Mouse (Mus musculus) embryonic fibroblast, embryonic 13.5 days (primary cell): ENCODE results near the gene Gpc3. TPM values are rescaled to one million over a fixed set of nuclear protein-coding genes. Genes with fewer than 3 reads are reported as not detected.

Experiments used
- H3K27ac ChIP-seq: 2 replicates; pipeline ENCODE4 v1.5.1; 2012; ENCODE audit warnings: low read length, control low read depth, inconsistent platforms; ENCODE audit not compliant: insufficient read depth
- H3K4me1 ChIP-seq: 2 replicates; pipeline ENCODE4 v1.6.1; 2011; ENCODE audit warnings: low read length; ENCODE audit not compliant: control insufficient read depth, insufficient read depth
- H3K4me3 ChIP-seq: 2 replicates; pipeline ENCODE4 v1.5.1; 2011; ENCODE audit warnings: mild to moderate bottlenecking, control low read depth, low read length; ENCODE audit not compliant: insufficient read depth
- CTCF ChIP-seq: IDR thresholded peaks from 2 replicates; pipeline ENCODE4 v1.5.1; 2011; ENCODE audit warnings: mild to moderate bottlenecking, control low read depth, low read length, moderate library complexity, borderline replicate concordance; ENCODE audit not compliant: insufficient read depth
- POLR2A ChIP-seq: IDR thresholded peaks from 2 replicates; pipeline ENCODE4 v1.6.1; 2011; ENCODE audit warnings: low read depth, mild to moderate bottlenecking, control low read depth, low read length, moderate library complexity
- polyA plus RNA-seq: library from polyadenylated mRNA; stranded (reverse); fragments of >200 nt; gene quantifications from 2 replicates; pipeline ENCODE4 v1.2.4, GENCODE M21; 2011; ENCODE audit warnings: low read depth; ENCODE audit not compliant: missing spikeins, insufficient read length

The Gpc3 gene
- 57.8 and 149 TPM in 2 replicates for polyA plus RNA-seq

DNA sequence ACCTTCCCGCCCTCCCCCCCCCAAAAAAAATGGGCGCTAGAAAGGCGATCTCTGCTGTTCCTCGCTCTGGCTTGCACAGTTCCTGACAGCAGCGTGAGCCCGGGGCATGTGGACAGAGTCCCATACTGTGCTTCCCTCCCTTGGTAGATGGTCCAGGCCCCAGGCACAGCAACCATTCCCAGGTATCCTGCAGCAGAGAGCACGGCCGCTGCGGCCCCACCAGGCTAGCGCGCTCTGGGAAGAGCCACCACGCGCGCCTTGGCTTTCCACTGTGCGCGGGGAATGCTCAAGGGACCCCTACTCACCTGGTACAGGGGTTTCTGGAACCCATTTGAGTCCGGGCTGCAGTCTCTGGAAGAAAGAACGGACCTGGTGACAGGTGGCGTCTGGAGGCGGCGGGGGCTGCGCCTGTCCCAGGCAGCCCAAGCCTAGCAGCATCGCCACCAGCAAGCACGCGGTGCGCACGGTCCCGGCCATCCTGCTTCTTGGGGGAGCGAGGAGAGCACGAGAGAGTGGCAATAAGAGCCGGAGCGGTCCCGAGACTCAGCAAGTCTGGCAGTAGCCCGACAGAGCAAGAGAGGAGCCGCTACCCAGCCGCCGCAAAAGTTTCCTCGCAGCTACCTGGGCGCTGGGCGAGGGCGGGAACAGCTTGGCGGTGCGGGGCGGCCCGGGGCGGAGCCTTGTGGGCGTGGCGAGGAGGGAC lies at the start of gene Gpc3:
TSS of gene Gpc3 (minus strand) at position 623 of the 703 bp plus-strand sequence.
- H3K4me1 ChIP-seq: peaks cover 3% of the 10 kb centered on the region; the same call in 1 of the 2 replicates
- H3K27ac ChIP-seq: no peak within 1 kb of the TSS
- TF ChIP-seq CTCF: no peak
- no peak for TF ChIP-seq POLR2A
- peak within 1 kb of the TSS; percentile 47 for H3K4me3 ChIP-seq

DNA sequence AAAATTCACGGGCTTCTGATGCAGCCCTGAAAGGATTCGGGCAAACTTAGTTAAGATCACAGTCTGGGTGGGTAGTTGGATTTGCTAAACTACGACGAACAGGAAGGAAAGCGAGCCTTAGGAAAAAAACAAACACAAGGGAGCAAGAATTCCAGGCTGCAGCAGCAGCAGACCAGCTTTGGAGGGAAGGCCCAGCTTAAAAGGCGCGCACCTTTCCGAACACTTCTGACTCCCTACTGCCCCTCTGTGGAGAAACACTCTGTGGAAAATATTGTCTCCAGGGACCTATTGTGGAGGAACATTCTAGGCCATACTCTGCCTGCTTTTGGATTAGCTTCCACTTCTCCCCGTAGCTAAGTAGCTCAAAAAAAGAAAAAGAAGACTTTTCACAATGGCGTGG lies 38.2 kb upstream of the Gpc3 start:
- H3K4me3 ChIP-seq: no peak overlapping the region
- no peak for TF ChIP-seq POLR2A
- TF ChIP-seq CTCF: no peak
- H3K27ac ChIP-seq: 0 out of 2 replicates have a peak overlapping the region, but pooled peaks have one; percentile 2
- H3K4me1 ChIP-seq: peaks cover 4% of the 10 kb centered on the region

DNA sequence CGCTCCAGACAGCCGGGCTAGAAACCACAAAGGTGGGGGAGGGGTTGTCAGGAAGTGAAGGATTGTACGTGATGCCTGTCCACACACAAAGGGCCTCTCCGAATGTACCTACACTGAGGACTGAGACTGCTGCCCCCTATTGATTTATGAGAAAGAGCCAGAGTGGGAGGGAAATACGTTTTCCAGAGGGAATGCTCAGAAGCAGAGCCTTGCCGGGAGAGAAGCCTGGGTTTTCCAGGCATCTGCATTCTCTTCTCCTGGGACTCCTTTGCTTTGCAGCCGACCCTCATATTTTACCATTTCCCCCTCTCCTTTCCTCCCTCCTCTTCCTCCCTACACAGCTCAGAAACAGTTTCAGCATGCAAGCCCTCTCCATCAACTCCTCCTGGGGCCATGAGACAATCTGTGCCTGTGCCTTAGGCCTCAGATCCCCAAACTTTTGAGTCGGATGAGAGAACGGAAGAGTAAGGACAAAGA lies 37.8 kb upstream of the Gpc3 start:
- peaks cover 4% of the 10 kb centered on the region for H3K4me1 ChIP-seq
- 0 out of 2 replicates have a peak overlapping the region, but pooled peaks have one; percentile 2 for H3K27ac ChIP-seq
- TF ChIP-seq CTCF: no peak
- no peak overlapping the region for H3K4me3 ChIP-seq

DNA sequence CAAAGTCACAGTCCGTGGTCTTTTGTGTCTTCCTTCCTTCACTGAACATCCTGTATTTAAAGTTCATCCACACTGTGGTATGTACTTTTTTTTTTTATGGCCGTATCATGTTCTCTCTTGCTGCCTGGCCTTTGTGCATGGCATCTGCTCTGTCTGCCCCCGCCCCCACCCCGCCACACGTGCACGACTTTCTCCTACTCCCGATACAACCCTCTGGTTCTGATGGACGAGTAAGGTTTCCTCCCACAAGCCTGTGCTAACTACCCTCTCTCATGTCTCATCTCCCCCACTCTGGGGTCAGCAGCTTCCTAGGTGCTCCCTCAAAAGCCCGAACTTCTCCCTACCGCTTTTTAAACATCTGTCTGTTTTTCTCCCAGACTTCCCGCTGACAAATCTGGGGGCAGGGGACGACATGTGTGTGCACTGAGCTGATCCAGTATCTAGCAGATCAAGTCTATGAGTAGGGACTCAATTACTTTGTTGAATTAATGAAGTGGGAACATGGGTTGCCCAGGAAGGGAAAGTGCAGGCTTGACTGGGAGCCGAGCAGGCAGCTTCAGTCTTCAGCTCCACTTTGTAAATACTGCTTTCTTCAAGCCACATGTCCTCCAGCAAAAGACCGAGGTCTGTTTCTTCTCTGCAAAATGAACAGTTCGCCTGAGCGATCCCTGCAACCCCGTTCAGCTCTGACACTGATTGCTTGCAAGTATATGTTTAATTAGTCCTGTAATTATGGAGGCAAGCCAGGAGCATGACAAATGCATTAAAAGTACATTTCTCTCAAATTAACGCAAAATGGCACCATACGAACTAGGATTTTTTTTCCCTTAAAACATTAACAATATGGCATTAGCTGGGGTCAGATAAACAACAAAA lies 35.4 kb upstream of the Gpc3 start:
- no peak overlapping the region for H3K4me3 ChIP-seq
- no peak overlapping the region for H3K27ac ChIP-seq
- H3K4me1 ChIP-seq: peaks cover 4% of the 10 kb centered on the region

DNA sequence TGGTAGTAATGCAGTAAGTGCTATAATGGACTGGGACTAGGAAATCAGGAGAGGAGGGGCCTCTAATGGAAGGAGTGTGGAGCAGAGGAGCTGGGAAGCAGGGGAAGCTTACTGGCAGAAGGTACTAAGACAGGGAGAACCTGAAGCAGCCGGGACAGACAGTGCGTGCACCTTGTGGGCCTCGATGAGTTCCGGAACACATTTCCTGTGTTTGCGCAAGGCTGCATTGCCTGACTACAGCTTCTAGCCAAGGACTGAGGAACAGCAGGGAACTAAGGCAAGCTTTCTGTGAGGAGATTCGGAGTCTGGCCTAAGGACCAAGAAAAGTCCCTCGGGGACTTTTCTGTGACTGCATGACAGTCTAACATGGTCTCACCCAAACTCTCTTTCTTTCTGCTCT lies 30.6 kb upstream of the Gpc3 start:
- Histone ChIP-seq H3K27ac (no peak overlapping the region), H3K4me3 (no peak overlapping the region), H3K4me1 (no peaks in the 10 kb centered on the region; the same call in none of the 2 replicates)
- TF ChIP-seq POLR2A: no peak

More for the DNA sequence above, 35.4 kb upstream of the Gpc3 start:
- TF ChIP-seq CTCF (no peak), POLR2A (no peak)

GRCm38 (mm10) chrX:52643350-52643749 lies 29.6 kb upstream of the Gpc3 start:
- H3K4me3 ChIP-seq: no peak overlapping the region
- H3K27ac ChIP-seq: no peak overlapping the region
- TF ChIP-seq POLR2A (no peak), CTCF (no peak)
- H3K4me1 ChIP-seq: no peaks in the 10 kb centered on the region; the same call in none of the 2 replicates

DNA sequence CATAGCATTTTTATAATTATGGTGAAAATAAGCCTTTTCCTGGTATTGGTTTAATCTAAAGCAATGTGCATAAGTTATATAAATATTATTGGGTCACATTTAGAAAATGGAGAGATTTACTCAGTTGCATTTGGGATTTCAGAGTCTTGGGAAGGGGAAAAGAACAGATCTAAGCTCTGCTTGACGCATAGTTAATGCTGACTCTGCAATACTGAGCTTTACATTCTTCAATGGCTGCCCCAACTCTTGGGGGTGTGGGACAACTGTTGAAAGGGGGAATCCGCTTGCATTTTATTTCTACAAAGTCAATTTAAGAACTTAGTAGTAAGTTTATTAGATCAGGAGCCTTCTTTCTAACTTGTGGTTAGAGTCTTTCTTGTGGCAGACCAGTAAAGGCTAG lies 28.4 kb upstream of the Gpc3 start:
- TF ChIP-seq CTCF: no peak
- TF ChIP-seq POLR2A: no peak
- no peak overlapping the region for H3K27ac ChIP-seq
- no peaks in the 10 kb centered on the region; the same call in none of the 2 replicates for H3K4me1 ChIP-seq
- H3K4me3 ChIP-seq: no peak overlapping the region

DNA sequence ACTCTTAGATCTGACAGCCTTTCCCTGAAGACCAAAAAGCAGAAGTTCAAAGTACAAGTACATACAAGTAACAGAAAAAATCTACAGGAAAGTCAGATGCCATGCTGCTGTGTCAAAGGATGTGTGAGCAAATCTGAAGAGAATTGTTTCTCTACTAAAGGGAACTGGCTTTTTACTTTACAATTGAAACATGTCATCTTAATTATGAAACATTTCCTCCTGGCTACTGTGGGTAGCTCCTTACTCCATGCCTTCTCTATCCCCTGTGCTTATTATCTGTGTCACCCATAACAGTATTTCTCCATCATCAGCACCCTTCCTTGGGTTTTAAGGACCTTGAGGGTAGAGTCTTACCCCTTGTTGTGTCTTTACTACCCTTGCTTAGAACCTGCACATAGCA lies 23.7 kb upstream of the Gpc3 start:
- Histone ChIP-seq H3K4me3 (no peak overlapping the region), H3K4me1 (no peaks in the 10 kb centered on the region), H3K27ac (no peak overlapping the region)
- TF ChIP-seq CTCF (no peak), POLR2A (no peak)

DNA sequence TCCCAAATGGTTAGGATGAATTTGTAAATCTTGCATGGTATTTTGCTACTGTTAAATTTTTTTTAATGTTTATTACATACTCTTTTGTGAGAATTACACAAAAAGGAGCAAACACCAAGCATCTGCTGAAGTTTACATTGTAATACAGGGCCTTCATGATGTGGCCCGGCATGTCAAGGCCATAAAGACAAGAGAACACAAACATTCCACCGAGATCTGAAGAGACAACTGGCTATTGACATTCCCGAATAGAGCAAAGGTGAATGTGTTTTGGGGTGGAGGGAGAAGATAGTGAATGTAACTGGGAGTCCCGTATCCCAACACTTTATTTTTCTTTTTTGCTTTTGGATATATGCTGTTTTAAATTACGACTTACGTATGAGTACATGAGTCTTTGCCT lies 20.2 kb upstream of the Gpc3 start:
- Histone ChIP-seq H3K27ac (no peak overlapping the region), H3K4me3 (no peak overlapping the region), H3K4me1 (peaks cover 7% of the 10 kb centered on the region; the same call in 1 of the 2 replicates)
- TF ChIP-seq CTCF (no peak), POLR2A (no peak)
